Mouse (Mus musculus) v-Abl transformed pro-B cells (cell line): ENCODE results near the gene Haus2.

Experiments
- in situ Hi-C, 2 experiments: fragments of 400-800 bp; cut with MboI; formaldehyde crosslinking; loops; one replicate each; pipeline ENCODE4 v1.15.1; 2025; ENCODE audit not compliant: unreplicated experiment in 2 of 2

Gene Haus2

GRCm38 (mm10) chr2:120660486-120661078 lies 51.4 kb downstream of the Haus2 start:
- in situ Hi-C loops, result loop anchor here (25.0 kb wide), 1 partner anchor 473 kb away; no protein-coding TSS in a partner anchor

DNA sequence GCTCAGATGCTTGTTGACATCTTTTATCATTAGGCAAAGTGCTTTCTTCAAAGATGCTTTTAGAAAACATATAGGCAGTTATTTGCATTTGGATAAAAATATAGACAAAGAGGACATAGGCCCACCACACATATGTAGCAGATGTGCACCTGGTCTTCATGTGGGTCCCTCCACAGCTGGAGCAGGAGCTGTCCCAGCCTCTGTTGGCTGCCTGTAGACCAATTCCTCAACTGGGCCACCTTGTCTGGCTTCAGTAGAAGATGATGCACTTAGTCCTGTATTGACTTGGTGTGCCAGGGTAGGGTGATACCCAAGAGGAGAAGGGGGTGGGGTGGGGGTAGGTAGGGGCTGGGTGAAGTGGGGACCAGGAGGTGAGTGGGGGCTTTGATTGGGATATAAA lies 53.6 kb downstream of the Haus2 start:
- in situ Hi-C loops, result loop anchor here (25.0 kb wide), 1 partner anchor 475 kb away; no protein-coding TSS in a partner anchor

DNA sequence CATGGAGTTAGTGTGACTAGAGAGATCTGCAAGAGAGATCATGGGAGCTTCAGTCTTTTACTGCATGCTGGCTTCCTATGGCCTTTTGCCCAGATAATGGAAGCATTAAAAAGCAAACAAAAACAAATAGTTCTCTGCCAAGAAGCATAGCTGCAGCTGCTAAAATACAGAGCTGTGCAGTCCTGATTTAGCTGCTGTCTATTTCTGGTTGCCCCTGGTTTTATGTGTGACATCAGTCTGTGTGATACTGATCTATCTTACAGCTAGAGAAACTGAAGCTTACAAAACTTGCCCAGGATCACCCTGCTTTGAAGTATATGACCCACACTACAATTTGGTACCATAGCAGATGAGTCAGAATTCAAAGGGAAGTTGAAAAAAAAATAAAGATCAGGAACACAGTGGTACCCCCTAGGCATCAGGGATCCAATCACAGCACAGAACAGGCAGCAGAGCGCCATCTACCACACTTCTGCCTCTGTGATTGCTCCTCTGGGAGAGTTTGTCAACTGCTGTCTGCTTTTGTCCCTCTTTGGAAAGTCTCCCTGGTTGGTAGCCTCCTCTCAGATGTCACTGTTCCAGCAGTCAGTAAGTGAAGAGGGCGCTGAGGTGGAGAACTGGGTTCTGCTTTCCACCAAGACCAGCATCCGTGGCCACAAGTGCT lies 54.4 kb downstream of the Haus2 start:
- in situ Hi-C loops, result loop anchor here (25.0 kb wide), 1 partner anchor 476 kb away; no protein-coding TSS in a partner anchor

DNA sequence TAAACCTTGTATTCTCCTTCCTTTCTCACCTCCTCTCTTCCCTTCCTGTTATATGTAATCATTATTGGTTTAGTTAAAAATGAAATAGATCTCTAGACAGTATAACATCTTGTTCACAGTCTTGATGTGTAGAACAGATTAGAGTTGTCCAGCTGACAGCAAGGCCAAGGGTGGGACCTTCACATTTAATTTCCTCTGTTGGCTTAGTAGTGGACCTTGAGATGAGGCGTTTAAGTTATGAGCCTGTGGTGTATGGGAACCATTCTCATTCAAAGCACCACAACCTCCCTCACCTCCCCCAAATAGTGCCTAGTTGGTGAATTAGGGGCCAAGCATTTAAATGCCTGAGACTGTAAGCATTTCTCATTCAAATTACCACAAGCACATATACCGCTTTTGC lies 58.3 kb downstream of the Haus2 start:
- in situ Hi-C loops, result loop anchor here (25.0 kb wide), 1 partner anchor 480 kb away; no protein-coding TSS in a partner anchor

- in situ Hi-C loops, result loop anchor here (25.0 kb wide), 1 partner anchor 483 kb away; no protein-coding TSS in a partner anchor
These were observed 61.1 kb downstream of the Haus2 start for GRCm38 (mm10) chr2:120670253-120670652.
